Mouse (Mus musculus) heart, postnatal 4 days (tissue): ENCODE results near the gene Mical2. TPM values are rescaled to one million over a fixed set of nuclear protein-coding genes. Genes with fewer than 3 reads are reported as not detected.

Experiments
- DNase-seq: peaks from one replicate; pipeline ENCODE4 v3.0.0; 2021
- total RNA-seq, 2 experiments: library from RNA; stranded (reverse); gene quantifications; 2 replicates each; pipeline ENCODE4 v1.2.3; 2021

The Mical2 gene
- total RNA-seq, 2 experiments from 2014 or later, result 281 to 298 TPM

DNA sequence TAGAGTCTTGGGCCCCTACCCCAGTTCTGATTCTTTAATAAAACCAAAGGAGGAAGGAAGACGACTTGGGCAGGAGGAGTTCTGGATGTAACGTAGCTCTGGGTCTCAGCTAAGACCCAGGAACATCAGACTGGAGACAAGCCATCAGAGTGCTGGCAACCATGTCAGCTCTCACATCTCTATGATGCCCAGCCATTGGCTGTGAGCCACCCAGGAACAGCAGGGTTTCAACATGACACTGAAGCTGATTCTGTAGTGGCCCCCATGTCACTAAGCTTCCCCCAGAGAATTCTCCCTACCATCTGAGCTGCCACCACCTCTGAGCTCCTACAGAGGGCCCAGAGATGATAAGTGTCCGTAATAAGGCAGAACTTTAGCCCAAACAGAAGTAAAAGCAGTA lies 184.3 kb downstream of the Mical2 start:
- DNase-seq, result no peak

DNA sequence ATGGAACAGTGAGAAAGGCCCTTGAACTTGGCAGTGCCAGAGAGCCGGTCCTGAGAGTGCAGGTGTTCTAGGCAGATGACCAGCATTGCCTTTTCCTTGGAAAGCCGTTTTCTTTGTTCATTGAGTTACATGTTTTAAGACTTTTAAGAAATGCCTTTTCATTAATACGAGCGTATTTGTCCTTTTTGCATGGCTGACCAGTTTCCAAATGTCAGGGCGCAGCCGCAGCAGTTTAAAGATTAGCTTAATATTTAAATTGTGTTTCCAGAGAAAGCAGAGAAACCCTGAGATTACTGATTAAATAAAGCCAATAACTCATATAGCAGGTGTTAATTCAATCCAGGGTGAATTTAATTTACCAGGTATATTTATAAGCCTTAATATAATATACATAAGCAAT lies 187.6 kb downstream of the Mical2 start:
- DNase-seq, result no peak

DNA sequence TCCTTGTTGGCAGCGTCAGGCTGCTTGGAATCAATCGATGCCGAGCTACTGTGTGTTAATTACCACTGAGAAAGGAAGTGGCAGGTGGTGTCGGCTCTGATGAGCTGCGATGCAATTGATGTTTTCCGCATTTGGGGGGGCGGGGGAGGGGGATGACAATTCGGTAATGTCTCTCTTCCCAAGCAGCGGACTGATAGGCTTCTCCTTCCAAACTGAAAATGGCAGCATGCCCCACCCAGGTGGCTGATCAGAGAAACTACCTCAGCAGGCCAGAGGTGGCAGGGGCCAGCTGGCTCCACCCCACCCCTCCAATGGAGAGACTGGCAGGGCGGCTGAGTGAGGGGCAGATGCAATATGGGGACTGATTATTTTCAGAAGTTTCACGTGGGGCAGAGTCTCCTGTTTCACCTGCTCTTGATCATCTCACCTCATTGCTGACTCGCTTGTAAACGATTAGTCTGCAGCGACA lies 190.4 kb downstream of the Mical2 start:
- DNase-seq, result no peak

DNA sequence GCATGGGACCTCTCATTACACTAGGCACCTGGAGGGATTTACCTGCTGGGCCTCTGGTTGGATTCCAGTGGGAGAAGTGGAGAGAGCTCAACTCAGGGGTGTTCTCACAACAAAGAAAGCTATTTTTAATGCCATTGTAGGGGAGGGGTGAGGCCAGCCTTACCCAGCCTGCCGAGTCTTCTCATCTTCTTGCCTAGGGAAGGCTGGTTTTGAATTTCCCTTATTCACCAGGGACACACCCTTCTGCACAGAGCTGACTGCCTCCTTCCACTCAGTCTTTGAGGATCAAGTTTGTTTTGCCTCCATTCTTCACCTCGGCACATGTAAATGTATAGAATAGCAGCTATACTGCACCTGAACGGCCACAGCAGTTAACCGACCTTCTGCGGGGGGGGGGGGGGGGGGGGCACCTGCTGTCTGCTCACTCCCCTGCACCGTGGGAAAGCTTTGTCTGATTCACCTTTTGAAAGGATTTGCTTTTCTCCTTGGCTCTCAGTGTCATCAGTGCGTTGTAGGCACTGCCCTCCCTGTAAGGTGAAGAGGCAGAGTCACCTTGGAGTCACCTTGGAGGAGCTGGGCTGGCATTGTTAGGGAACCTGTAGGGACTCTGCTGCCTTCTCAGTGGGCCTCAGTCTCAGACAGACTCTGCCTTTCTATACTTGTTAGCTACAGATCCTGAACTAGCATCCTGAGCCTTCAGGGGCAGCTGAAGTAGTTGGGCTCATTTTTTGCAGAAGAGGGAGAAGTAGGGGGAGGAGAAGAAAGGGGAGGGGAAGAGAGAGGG lies 191.3 kb downstream of the Mical2 start:
- no peak for DNase-seq

DNA sequence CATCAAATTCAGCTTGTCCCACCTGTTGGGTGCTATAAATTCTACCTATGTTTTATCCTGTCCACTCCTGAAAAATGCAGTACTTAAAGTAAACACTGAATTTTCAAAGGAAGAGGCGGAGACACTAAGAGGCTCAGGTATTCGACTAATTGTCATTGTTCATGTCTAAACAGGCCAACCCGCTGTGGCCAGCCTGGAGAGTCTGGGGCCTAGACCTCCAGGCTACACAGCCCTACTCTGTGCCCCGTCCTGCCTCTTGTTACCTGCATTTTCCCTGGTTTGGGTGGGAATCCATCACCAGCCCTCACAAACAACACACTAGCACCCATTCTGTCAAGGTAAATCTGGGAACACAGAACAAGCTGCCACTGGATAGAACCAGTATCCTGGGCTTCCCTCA lies 191.9 kb downstream of the Mical2 start:
- DNase-seq, result no peak

DNA sequence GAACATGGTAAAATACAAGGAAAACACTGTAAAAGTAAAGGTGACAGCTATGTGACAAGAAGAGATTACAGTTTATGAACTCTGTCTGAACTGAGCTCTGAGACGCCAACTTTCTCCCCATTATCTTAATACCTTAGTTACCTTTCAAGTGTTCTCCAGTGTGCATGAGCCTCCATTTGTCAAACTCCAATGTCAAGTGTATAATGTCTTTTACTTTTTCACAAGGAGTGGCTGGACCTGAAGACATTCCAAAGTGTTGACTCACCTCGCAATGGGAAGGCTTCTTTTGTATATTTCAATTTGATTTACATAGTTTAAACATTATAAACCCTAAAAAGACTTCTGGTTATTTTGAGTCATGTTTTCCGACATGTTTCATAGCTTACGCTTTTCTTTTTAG lies 197.8 kb downstream of the Mical2 start:
- DNase-seq, result no peak

DNA sequence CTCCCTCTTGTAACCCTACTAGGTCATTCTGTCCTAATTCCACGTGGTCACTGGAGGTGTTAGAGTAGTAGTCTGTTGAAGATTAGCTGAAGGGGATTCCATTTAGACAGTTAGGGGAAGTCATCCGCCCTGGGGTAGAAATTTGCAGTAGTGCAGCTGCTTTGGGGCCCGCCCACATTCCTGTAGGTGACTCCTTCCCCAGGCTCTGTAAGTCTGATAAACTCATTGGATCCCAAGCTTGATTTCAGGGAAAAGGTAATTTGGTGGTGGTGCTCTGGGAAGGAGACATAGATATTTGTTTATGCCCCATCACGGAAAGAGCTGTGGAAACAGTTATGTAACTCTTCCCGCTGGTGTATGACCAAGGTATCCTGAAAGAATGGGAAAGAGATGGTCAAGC lies 201.2 kb downstream of the Mical2 start:
- no peak for DNase-seq

DNA sequence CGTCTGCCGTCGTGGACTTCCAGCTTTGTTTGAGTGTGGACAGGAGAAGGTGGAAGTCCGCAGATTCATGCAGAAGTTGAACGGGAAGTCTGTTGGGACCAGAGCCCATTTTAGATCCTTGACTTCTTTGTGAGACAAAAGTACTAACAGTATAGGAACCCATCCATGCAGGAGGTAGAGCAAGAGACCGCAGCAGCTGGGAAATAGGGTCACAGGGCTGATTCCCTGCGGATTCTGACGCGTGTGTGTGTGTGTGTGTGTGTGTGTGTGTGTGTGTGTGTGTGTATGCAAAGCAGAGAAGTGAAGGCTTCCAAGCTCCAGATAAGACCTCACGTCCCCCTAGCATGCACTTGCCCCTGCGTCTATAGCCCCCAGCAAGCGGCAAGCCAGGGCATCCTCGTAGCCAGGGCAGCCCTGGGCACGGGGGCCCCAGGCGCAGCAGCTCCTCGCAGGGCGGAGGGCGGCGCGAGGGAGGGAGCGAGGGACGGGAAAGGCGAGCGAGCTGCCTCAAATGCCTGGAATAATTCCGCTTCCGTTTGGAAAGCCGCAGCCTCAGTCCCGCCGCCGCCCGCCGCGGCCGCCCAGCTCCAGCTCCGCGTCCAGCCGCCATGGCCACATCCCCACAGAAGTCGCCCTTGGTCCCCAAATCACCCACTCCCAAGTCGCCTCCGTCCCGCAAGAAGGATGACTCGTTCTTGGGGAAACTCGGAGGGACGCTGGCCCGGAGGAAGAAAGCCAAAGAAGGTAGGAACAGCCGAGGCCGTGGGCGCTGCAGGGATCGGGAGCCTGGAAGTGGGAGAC lies 201.9 kb downstream of the Mical2 start, which contains the start of gene Parva:
Parva (plus strand) TSS at position 149 of the 801 bp plus-strand sequence.
- DNase-seq, result peak; percentile 85

DNA sequence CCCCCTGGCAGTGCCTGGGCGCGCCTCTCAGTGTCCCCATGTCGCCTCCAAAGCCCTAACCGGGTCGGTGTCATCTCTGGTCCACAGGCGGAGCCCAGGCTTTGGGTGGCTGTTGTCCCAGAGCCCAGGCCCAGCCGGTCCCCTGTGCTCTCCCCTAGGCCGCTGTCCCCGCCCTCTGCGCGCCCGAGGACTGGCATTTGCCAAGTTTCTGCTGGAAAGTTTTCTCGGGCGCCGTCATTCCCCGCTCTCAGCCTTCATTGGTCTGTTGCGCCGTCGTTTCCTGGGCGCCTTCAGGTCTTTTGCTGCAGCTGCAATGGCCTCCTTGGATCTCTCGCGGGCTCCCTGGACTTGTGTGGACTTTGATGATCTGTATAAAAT lies 202.5 kb downstream of the Mical2 start:
- peak; percentile 93 for DNase-seq

DNA sequence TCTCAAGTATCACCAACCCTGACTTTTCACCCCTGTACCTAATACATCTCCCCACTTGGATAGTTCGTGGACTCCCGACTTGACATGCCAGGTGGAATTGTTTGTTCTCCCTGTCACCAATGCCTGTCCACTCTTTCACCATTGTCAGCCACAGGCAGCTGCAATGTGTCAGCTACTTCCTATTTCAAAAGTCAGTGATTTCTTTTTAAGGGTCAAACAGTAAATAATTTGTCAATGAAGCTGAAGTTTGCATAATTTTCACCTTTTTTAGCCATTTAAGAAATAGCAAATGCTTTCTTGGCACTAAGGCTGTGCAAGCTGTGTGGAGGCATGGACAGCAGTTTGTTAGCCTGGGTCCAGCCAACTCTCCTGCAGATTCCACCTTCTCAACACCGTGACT lies 214.2 kb downstream of the Mical2 start:
- DNase-seq, result no peak

DNA sequence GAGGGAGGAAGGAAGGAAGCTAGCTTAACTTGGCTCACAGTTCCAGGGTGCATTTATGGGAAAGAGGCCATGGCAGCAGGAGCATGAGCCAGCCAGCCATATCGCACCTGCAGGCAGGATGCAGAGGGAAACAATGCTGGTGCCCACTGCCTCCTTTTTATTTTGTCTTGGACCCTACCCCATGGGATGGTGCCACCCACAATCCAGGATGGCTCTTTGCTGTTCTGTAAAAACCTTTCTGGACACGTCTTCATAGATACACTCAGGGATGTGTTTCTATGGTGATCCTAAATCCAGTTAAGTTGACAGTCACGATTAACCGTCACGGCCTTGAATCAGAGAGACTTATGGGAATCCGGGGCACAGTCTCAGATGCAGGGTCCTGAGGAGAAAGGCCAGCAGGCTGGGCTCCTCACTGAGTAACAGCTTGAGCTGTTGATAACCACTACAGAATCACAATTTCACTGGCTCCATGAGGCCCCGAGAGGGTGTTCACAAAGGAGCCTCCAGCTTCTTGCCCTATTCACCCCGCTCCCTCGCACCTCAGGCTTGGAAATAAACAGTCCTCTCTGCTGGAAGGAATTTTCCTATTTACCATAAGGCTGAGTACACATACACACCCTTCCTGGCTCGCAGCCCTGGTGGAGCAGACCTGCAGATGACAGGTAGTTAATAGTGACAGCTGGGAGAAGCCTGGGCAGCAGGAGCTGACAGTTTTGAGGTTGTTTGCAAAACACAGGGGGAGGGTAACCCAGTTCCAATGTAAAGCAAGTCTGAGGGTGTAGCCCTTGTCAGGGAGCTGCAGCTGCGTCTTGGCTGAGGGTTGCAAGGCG lies 218.7 kb downstream of the Mical2 start:
- DNase-seq, result peak; percentile 16

DNA sequence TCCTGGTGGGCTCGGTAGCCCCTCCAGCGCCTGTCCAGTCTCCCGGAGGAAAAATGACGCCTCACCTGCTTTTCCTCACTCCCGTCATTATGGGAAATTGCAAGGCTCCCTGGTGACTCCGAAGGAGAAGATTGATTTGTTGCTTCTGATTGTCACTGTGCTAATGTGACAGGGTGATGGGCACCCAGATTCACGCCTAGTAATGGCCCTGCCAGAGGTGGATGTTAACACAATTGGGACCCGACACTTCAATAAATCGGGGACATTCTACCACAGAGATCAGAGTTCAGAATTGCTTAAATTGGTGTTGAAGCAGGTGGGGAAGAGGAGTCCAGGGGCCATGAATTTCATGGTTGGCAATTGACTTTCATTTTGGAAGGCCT lies 219.3 kb downstream of the Mical2 start:
- no peak for DNase-seq

DNA sequence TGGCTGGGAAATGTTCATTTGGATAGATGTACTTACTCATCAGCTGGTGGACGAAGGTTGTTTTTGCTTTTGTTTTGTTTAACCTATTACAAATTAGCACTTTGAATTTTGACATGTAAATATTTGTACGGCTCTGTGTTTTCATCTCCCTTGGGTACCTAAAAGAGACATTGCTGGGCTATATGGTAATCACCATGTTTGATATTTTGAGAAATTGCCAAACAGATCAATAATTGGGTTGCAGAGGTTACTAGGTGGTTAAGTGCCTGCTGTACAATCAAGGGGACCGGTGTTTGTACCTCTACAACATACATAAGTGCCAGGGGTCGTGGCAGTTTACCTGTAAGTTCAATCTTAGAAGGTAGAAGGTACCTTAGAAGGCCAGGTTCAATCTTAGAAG lies 220.8 kb downstream of the Mical2 start:
- no peak for DNase-seq

DNA sequence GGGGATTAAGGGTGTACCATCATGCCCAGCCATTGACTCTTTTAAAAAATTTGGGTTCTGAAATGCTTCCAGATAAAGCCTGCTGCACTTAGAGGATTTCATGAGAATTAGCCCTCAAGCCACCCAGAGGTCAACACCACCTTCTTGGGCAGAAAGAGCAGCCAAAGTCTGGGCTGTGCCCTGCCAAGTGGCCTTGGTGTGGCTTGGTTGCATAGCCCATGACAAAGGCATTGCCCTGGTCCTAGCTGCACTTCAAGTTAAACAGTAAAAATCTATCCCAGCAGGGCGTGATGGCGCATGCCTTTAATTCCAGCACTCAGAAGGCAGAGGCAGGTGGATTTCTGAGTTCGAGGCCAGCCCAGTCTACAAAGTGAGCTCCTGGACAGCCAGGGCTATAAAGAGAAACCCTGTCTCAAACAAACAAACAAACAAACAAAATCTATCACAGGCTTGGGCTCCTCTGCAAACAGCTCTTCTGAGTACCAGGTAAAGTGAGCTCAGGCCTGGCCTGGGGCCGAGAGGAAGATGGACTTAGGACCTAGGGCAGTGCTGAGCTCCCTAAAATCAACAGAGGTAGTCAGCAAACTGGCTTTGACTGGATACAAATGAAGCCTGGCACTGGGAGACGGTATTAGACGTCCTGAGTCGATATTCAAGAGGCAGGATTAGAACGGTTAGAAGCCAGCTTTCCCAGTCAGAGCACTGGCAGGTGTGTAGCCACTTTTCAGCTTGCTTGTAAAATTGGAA lies 224.5 kb downstream of the Mical2 start:
- DNase-seq, result no peak

DNA sequence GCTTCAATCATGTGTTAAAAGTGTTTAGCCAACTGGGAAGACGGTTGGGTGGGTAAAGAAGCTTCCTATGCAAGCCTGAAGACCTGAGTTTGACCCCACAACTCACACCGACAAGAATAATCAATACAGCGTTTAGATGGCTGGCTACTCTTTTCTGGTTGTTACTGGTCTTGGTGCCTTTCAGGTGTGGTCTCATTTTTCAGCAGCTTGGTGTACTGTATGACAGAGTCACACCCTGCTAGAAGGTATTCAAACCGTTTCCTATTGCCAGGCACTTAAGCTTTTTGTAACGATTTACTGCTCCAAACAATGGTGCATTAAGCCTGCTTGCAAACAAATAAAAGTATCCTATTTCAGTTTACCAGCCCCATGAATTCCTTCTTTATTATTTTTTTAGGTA lies 226.8 kb downstream of the Mical2 start:
- DNase-seq, result no peak

DNA sequence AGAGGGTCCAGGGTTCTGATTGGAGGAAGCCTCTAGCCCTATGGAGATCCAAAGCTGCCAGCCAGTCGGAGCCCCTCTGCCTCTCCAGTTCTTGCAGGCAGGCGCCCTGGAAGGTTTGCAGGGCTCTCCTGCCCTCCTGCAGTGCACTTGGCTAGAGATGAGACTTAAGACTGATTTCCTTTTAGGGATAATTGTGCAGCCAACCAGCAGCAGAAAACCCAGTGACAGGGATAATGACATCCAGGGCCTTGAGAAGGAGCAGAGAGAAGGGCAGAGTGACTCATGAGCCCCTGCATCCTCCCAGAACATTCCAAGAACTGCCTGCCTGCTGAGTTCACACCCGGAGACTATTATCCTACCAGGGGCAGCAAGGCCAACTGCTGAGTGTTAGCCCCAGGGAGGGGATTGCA lies 228.2 kb downstream of the Mical2 start:
- no peak for DNase-seq

DNA sequence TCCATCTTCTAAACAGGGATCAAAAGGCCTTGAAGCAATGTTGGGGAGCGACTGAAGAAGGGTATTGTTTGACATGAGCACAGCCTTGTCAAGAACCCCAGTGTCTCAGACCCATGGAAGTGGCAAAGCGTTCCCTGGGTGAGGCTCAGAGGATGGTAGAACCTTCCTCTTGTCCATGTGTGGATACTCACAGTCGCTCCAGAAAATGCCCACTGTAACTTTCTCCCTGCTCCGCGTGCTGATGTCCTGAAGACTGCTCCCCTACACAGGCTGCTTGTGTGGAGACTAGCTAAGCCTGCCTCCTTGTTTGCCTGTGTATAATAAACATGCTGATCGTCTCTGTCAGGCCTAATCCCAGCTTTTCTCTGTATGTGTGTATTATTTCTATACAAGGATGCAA lies 228.7 kb downstream of the Mical2 start:
- DNase-seq, result no peak

DNA sequence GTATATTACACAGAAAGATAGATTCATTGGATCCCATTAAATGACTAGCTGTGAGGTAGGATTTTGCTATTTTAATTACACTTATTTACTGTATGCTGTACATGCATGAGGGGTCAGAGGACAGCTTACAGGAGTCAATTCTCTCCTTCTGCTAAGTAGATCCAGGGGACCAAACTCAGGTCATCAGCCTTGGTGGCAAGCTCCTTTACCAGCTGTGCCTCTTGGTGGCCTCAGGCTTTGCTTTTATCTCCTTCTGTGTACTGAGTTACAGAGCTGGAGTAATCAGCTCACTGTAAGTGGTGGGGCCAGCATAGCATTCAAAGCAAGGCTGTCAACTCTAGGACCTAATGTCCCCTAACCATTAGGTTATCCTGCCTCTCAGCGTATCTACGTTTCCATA lies 229.3 kb downstream of the Mical2 start:
- DNase-seq, result no peak

DNA sequence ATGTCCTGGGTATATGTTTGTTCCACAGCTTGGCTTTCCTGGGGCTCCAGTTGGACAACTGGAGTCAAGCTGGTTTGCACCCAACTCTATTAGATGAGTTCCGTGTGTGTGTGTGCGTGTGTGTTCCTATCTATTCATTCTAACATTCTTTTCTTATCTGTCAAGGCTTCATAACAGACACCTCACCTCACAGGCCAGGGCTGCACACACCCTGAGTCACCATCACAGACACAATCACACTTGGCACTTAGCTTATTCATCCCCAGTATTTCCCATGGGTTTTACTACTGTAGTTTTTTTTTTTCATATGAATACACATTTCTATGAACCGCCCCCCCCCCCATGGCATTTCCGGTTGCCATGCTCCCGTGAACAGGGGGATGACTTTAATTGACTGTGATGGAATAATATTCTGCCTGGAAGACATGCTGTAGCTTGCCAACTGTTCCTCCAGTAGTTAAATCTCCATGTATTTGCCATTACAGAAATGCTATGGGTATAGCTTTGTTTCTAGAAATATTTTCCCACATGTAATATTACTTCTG lies 230.0 kb downstream of the Mical2 start:
- no peak for DNase-seq

DNA sequence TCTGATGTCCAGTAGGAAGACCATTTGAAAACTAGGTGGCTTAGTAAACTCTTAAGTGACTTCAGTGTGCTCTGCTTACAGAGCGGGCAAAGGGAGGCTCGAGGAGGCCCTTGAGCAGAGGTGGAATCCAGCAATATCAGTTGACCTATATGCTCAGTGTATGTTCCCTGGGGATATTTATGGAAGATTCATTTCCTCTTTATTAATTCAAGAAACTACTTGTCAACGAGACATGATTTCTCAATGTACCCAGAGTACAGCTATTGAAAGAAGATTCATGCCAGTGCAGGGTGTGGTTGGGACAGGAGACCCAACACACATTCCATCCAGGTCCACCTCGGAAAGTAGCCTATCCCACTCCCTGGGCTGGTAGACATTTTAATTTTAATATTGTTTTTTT lies 231.7 kb downstream of the Mical2 start:
- DNase-seq, result no peak

DNA sequence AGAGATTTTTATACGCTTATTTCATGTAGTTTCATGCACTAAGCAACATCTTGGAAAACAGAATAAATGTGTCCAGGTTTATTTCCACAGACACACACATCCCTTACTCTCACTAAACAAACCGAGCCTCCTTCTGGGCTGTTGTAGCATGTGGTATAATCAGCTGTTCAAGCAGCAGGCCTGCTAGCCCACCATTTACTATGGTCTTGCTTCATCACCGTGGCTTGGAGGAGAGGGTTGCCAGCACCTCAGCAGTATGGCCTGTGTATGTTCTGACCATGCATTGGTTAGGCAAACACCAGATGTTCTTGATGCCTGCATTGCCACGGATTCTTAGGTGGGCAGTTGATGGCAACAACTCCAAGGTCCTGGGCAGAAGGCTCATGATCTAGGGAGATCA lies 232.3 kb downstream of the Mical2 start:
- no peak for DNase-seq

DNA sequence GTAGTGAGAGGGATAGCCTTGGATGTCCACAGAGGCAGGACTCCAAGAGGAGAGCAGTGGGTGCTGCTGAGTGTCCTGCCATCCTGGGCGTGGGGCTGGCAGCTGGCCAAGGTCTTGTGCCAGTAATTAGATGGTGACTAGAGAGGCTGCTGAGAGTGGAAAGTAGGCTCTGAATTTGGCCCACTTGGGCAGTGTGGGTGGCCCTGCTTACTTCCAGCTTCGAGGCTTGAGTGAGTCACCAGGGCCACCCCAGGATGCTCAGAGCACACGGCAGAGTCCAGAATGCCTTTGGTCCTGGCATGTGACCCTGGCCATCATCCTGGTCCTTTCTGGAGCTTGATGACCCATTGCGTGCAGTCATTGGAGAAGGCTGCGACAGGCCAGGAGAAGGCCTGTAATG lies 232.8 kb downstream of the Mical2 start:
- peak; percentile 49 for DNase-seq
